Mouse (Mus musculus): Measurements from ENCODE around the gene Cpped1. TPM values are rescaled to one million over a fixed set of nuclear protein-coding genes. Genes with fewer than 3 reads are reported as not detected.

The Cpped1 gene
- polyA plus RNA-seq, 1 experiment: 34.9 TPM

DNA sequence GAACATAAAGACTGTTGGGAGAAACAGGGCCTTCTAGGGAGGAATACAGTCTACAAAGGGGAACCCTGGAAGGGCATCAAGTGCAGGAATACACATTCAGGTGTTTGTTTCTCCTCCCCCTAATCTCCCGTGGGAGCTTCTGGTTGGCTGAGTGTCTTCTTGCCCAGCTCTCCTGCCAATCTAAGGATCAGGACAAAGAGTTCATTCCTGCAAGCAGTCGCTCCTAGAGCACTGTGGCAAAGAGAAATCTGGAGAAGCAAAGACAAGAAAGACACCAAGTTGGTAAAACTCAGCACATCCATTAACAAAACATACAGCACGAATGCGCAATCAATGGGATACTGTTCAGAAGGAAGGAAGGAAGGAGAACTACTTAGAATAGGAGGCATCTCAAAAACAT, 1.4 kb downstream of the Cpped1 start:
- no peak for TF ChIP-seq CTCF (IDR thresholded peaks at IDR 0.05; ENCODE audit: control insufficient read depth, insufficient read depth, insufficient read length)
- TF ChIP-seq USF1 (IDR thresholded peaks at IDR 0.05; ENCODE audit: low read depth): no peak
- no peak for TF ChIP-seq MAX (IDR thresholded peaks at IDR 0.05)
- no peak for TF ChIP-seq CEBPB (IDR thresholded peaks at IDR 0.05; ENCODE audit: low read depth)
- no peak for TF ChIP-seq MYOG (IDR thresholded peaks at IDR 0.05; ENCODE audit: control insufficient read depth, extremely low read depth, insufficient read length)
- TF ChIP-seq FOSL1 (IDR thresholded peaks at IDR 0.05; ENCODE audit: insufficient read depth, low read length, poor library complexity, severe bottlenecking): no peak
- no peak for TF ChIP-seq MYOD1 (IDR thresholded peaks at IDR 0.05; ENCODE audit: control insufficient read depth, insufficient read length, low read depth)
- no peak overlapping the region for H3K4me3 ChIP-seq (ENCODE audit: insufficient read depth, poor library complexity, severe bottlenecking)
- peaks cover 25% of the 10 kb centered on the region for H3K79me3 ChIP-seq (ENCODE audit: low read depth)
- peaks cover 49% of the 10 kb centered on the region for H3K79me2 ChIP-seq (ENCODE audit: control insufficient read depth, insufficient read depth)
- no peaks in the 10 kb centered on the region for H3K27me3 ChIP-seq (ENCODE audit: control insufficient read depth, insufficient read depth, insufficient read length)
- H3ac ChIP-seq (ENCODE audit: control insufficient read depth, insufficient read length, low read depth): no peak overlapping the region
- H3K36me3 ChIP-seq (ENCODE audit: control insufficient read depth, insufficient read depth): peaks cover 10% of the 10 kb centered on the region

DNA sequence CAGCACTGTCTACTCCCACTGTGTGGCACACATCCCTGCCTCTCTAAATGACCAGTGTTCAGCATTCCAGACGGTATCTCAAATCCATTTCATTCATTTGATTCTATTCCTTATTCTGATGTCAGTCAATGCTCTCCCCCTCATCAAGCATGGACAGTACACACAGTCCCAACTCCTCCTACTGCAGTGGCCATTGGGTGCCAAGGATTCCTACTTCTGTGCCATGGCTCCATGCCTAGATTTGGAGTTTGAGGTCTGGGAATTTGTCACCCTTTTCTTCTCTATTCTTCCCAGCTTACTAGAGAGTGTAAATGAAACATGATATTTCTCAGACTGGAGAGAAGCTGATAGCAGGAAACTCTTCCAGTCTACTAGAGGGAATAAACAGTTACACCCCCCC, 2.3 kb downstream of the Cpped1 start:
- no peak for TF ChIP-seq CEBPB (IDR thresholded peaks at IDR 0.05; ENCODE audit: low read depth)
- peaks cover 26% of the 10 kb centered on the region for H3K79me3 ChIP-seq (ENCODE audit: low read depth)
- H3K27me3 ChIP-seq (ENCODE audit: control insufficient read depth, insufficient read depth, insufficient read length): no peaks in the 10 kb centered on the region
- H3ac ChIP-seq (ENCODE audit: control insufficient read depth, insufficient read length, low read depth): no peak overlapping the region
- H3K4me3 ChIP-seq (ENCODE audit: insufficient read depth, poor library complexity, severe bottlenecking): no peak overlapping the region
- H3K36me3 ChIP-seq (ENCODE audit: control insufficient read depth, insufficient read depth): peaks cover 15% of the 10 kb centered on the region
- H3K79me2 ChIP-seq (ENCODE audit: control insufficient read depth, insufficient read depth): peaks cover 53% of the 10 kb centered on the region

DNA sequence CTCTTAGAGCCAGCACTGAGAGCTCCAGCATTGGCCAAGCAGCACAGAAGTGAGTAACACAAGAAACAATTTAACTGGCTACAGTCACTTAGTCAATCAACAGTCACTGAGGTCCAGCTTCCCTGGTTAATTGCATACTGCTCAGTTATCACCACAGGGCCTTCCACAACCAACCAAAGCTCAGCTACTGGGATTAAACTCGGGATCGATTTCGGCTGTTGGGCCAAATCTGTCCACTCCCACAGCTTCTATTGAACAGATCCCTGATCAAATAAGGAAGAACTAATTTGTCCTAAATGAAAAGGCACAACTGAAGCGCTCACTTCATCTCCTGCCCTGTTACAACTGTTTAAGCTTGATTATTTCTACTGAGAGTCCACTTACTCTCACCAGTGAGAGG, 4.0 kb downstream of the Cpped1 start:
- H3ac ChIP-seq (ENCODE audit: control insufficient read depth, insufficient read length, low read depth): no peak overlapping the region
- TF ChIP-seq MAX (IDR thresholded peaks at IDR 0.05) (no peak), CEBPB (IDR thresholded peaks at IDR 0.05; ENCODE audit: low read depth) (no peak), MYOD1 (IDR thresholded peaks at IDR 0.05; ENCODE audit: control insufficient read depth, insufficient read length, low read depth) (no peak), FOSL1 (IDR thresholded peaks at IDR 0.05; ENCODE audit: insufficient read depth, low read length, poor library complexity, severe bottlenecking) (no peak), MYOG (IDR thresholded peaks at IDR 0.05; ENCODE audit: control insufficient read depth, extremely low read depth, insufficient read length) (no peak), USF1 (IDR thresholded peaks at IDR 0.05; ENCODE audit: low read depth) (no peak), CTCF (IDR thresholded peaks at IDR 0.05; ENCODE audit: control insufficient read depth, insufficient read depth, insufficient read length) (no peak)
- H3K4me3 ChIP-seq (ENCODE audit: insufficient read depth, poor library complexity, severe bottlenecking): no peak overlapping the region
- H3K79me2 ChIP-seq (ENCODE audit: control insufficient read depth, insufficient read depth): peaks cover 64% of the 10 kb centered on the region
- peaks cover 29% of the 10 kb centered on the region for H3K79me3 ChIP-seq (ENCODE audit: low read depth)
- H3K36me3 ChIP-seq (ENCODE audit: control insufficient read depth, insufficient read depth): peaks cover 24% of the 10 kb centered on the region
- no peaks in the 10 kb centered on the region for H3K27me3 ChIP-seq (ENCODE audit: control insufficient read depth, insufficient read depth, insufficient read length)

DNA sequence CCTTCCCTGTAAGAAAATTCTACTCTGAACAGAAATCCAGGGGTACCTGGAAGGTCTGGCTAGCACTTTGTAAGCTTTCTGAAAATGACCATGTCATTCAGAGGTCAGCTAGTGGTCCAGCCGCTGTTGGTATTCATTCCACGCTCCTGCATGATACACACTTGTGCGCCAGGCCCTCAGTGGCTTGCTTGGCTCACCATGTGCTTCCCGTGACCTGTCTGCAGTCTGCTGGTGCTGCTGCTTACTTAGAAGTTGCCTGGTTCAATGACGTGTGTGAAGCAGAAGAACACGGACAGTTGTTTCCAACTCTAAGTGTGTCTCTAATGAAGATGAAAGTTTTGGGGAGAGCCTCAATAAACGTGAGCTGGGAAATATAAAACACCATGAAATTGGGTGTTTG, 7.2 kb downstream of the Cpped1 start:
- Histone ChIP-seq H3K4me3 (ENCODE audit: insufficient read depth, poor library complexity, severe bottlenecking) (no peak overlapping the region), H3K27me3 (ENCODE audit: control insufficient read depth, insufficient read depth, insufficient read length) (no peaks in the 10 kb centered on the region), H3ac (ENCODE audit: control insufficient read depth, insufficient read length, low read depth) (no peak overlapping the region), H3K79me2 (ENCODE audit: control insufficient read depth, insufficient read depth) (peaks cover 47% of the 10 kb centered on the region), H3K79me3 (ENCODE audit: low read depth) (peaks cover 17% of the 10 kb centered on the region), H3K36me3 (ENCODE audit: control insufficient read depth, insufficient read depth) (peaks cover 28% of the 10 kb centered on the region)
- TF ChIP-seq MYOD1 (IDR thresholded peaks at IDR 0.05; ENCODE audit: control insufficient read depth, insufficient read length, low read depth) (no peak), MYOG (IDR thresholded peaks at IDR 0.05; ENCODE audit: control insufficient read depth, extremely low read depth, insufficient read length) (no peak), CEBPB (IDR thresholded peaks at IDR 0.05; ENCODE audit: low read depth) (no peak), MAX (IDR thresholded peaks at IDR 0.05) (no peak), FOSL1 (IDR thresholded peaks at IDR 0.05; ENCODE audit: insufficient read depth, low read length, poor library complexity, severe bottlenecking) (no peak), CTCF (IDR thresholded peaks at IDR 0.05; ENCODE audit: control insufficient read depth, insufficient read depth, insufficient read length) (no peak), USF1 (IDR thresholded peaks at IDR 0.05; ENCODE audit: low read depth) (no peak)

DNA sequence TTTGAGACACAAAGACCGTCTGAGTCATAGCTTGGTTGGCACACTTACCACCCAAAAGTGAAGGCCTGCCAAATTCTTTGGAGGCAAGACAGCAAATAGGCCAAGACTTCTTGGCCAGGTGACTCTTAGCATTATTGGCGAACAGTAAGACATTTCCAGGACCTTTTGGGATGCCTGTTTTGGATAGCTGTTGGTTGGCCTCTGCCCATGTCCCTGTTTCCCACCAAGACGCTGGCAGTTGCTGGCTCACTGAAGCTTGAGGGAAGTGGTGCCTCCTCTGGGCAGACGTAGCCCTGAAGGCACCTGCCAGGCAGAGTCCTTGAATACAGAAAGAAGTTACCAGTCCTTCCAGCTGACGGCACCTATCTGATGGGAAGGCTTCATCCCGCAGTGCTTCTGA, 8.9 kb downstream of the Cpped1 start:
- H3K36me3 ChIP-seq (ENCODE audit: control insufficient read depth, insufficient read depth): peaks cover 26% of the 10 kb centered on the region
- H3ac ChIP-seq (ENCODE audit: control insufficient read depth, insufficient read length, low read depth): no peak overlapping the region
- peaks cover 33% of the 10 kb centered on the region for H3K79me2 ChIP-seq (ENCODE audit: control insufficient read depth, insufficient read depth)
- no peaks in the 10 kb centered on the region for H3K27me3 ChIP-seq (ENCODE audit: control insufficient read depth, insufficient read depth, insufficient read length)
- H3K79me3 ChIP-seq (ENCODE audit: low read depth): peaks cover 9% of the 10 kb centered on the region
- H3K4me3 ChIP-seq (ENCODE audit: insufficient read depth, poor library complexity, severe bottlenecking): no peak overlapping the region
- TF ChIP-seq CEBPB (IDR thresholded peaks at IDR 0.05; ENCODE audit: low read depth) (no peak), CTCF (IDR thresholded peaks at IDR 0.05; ENCODE audit: control insufficient read depth, insufficient read depth, insufficient read length) (no peak), MAX (IDR thresholded peaks at IDR 0.05) (no peak), FOSL1 (IDR thresholded peaks at IDR 0.05; ENCODE audit: insufficient read depth, low read length, poor library complexity, severe bottlenecking) (no peak), MYOD1 (IDR thresholded peaks at IDR 0.05; ENCODE audit: control insufficient read depth, insufficient read length, low read depth) (no peak), MYOG (IDR thresholded peaks at IDR 0.05; ENCODE audit: control insufficient read depth, extremely low read depth, insufficient read length) (no peak), USF1 (IDR thresholded peaks at IDR 0.05; ENCODE audit: low read depth) (no peak)

DNA sequence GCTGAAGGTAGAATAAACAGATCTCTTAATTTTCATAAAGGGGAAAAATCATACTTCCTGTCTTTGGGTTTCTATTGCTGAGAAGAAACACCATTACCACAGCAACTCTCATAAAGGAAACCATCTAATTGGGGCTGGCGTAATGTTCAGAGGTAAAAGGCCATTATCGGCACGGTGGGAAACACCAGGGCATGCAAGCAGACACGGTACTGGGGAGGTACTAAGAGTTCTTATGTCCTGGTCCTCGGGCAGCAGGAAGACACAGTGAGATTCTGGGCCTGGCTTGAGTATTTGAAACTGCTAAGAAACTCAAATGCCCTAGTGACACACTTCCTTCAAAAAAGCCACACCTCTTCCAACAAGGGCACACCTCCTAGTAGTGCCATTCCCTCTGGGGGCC, 12.8 kb downstream of the Cpped1 start:
- peaks cover 17% of the 10 kb centered on the region for H3K36me3 ChIP-seq (ENCODE audit: control insufficient read depth, insufficient read depth)
- no peak overlapping the region for H3K4me3 ChIP-seq (ENCODE audit: insufficient read depth, poor library complexity, severe bottlenecking)
- peaks cover 1% of the 10 kb centered on the region for H3K79me3 ChIP-seq (ENCODE audit: low read depth)
- no peaks in the 10 kb centered on the region for H3K27me3 ChIP-seq (ENCODE audit: control insufficient read depth, insufficient read depth, insufficient read length)
- no peak overlapping the region for H3ac ChIP-seq (ENCODE audit: control insufficient read depth, insufficient read length, low read depth)
- no peak for TF ChIP-seq MYOG (IDR thresholded peaks at IDR 0.05; ENCODE audit: control insufficient read depth, extremely low read depth, insufficient read length)
- no peak for TF ChIP-seq CEBPB (IDR thresholded peaks at IDR 0.05; ENCODE audit: low read depth)
- peaks cover 15% of the 10 kb centered on the region for H3K79me2 ChIP-seq (ENCODE audit: control insufficient read depth, insufficient read depth)
